9 mouse cellular contexts compared by ENCODE assay signal in genomic region chr7:109781087-109781469, GRCm38 (mm10). TPM values are rescaled to one million over a fixed set of nuclear protein-coding genes. Genes with fewer than 3 reads are reported as not detected.
A peak's percentile ranks its signal among the peaks of the same experiment; 100 is the strongest.
DNase-seq lines count a peak whose midpoint lies in the region; ATAC-seq and TF ChIP-seq lines count a peak whose summit lies in the region.
"Had no signal": no experiment of that assay in that cellular context is flagged by ENCODE, and none has a peak within 500 bp of the region (broad histone marks: within the 10 kb centered on the region; RNA-seq: fewer than 3 reads in every experiment).

No protein-coding gene starts in this region.

- H3K79me2 ChIP-seq in heart, adult 2 months (replicated peaks; ENCODE audit: control insufficient read depth, insufficient read depth, low read length) = no peaks in the 10 kb centered on the region
- no peaks in the 10 kb centered on the region for H3K79me2 ChIP-seq in CH12.LX (replicated peaks; ENCODE audit: control insufficient read depth, extremely low read depth, insufficient read depth, poor library complexity, severe bottlenecking)

- 2% methylated on average over 24 of the region's 24 CpGs for WGBS in heart, adult 2 months
- WGBS in limb, embryonic 12.5 days = 3% methylated on average over 24 of the region's 24 CpGs
- WGBS in neural tube, embryonic 14.5 days = under 1% methylated on average over 24 of the region's 24 CpGs

- peak in 1 of 2 experiments; percentile 18 for DNase-seq in heart, adult 2 months
- no peak for DNase-seq in heart, postnatal 25 days (ENCODE audit: low spot score)
- no peak for DNase-seq in CH12.LX (ENCODE audit: extremely low read depth)
- no peak for DNase-seq in gastrocnemius, adult 18-20 months (ENCODE audit: low spot score)
- DNase-seq in kidney, postnatal 14 days = no peak

- H3K9ac ChIP-seq in heart, adult 2 months (ENCODE audit: low read depth, low read length) = no peak overlapping the region
- H3K9ac ChIP-seq in CH12.LX (ENCODE audit: insufficient read depth, low read depth) = no peak overlapping the region
- H3K9ac ChIP-seq in limb, embryonic 12.5 days (replicated peaks) = 0 out of 2 replicates have a peak overlapping the region, but pooled peaks have one; percentile 18
- H3K9ac ChIP-seq in neural tube, embryonic 14.5 days (replicated peaks; ENCODE audit: low read depth, low read length) = peak overlapping the region; percentile 51

- H3K27me3 ChIP-seq in heart, adult 2 months (ENCODE audit: control insufficient read depth, insufficient read depth, low read length) = peaks cover 5% of the 10 kb centered on the region; the same call in 1 of the 2 replicates
- H3K27me3 ChIP-seq in CH12.LX (replicated peaks) = no peaks in the 10 kb centered on the region
- peaks cover 62% of the 10 kb centered on the region for H3K27me3 ChIP-seq in limb, embryonic 12.5 days
- H3K27me3 ChIP-seq in neural tube, embryonic 14.5 days (ENCODE audit: control insufficient read depth, insufficient read depth, low read length) = peaks cover 14% of the 10 kb centered on the region

- TF ChIP-seq POLR2A in heart, adult 2 months (IDR thresholded peaks at IDR 0.05; ENCODE audit: insufficient read depth, low read depth, low read length) = no peak
- TF ChIP-seq POLR2A in CH12.LX (IDR thresholded peaks at IDR 0.05; ENCODE audit: low read depth, low read length) = no peak

- in situ Hi-C loops in CH12.LX (cut with MboI; ENCODE audit: low pct_ligation_motif_present, low pct_unique_long_range_greater_than_20kb, low sequenced_read_pairs) = no loop called here

- peak overlapping the region; percentile 50 for H3K4me3 ChIP-seq in heart, adult 2 months
- no peak overlapping the region for H3K4me3 ChIP-seq in CH12.LX (replicated peaks in 1 of 3; ENCODE audit: low read depth in 2 of 3, low read length in 2 of 3, poor library complexity in 1 of 3)
- H3K4me3 ChIP-seq in limb, embryonic 12.5 days (replicated peaks) = peak overlapping the region; percentile 53
- H3K4me3 ChIP-seq in neural tube, embryonic 14.5 days (ENCODE audit: low read depth, low read length) = peak overlapping the region; percentile 57

- peak; percentile 91 for ATAC-seq in erythroblast, adult 5-6 weeks (replicated peaks; ENCODE audit: low FRiP score, poor library complexity, severe bottlenecking)
- peak; percentile 58 for ATAC-seq in limb, embryonic 12.5 days (ENCODE audit: insufficient number of reproducible peaks, insufficient read depth, low FRiP score, low TSS enrichment, low read depth)
- peak; percentile 76; the same call in 1 of the 2 replicates for ATAC-seq in neural tube, embryonic 14.5 days (ENCODE audit: low read depth)

- H3K27ac ChIP-seq in heart, adult 2 months = no peak overlapping the region
- H3K27ac ChIP-seq in CH12.LX (ENCODE audit: insufficient read depth, low read depth) = no peak overlapping the region
- H3K27ac ChIP-seq in limb, embryonic 12.5 days = no peak overlapping the region
- H3K27ac ChIP-seq in neural tube, embryonic 14.5 days (ENCODE audit: low read depth, low read length) = no peak overlapping the region

- TF ChIP-seq CTCF in heart, adult 2 months (IDR thresholded peaks at IDR 0.05) = no peak
- no peak for TF ChIP-seq CTCF in CH12.LX (conservative IDR thresholded peaks at IDR 0.05 in 1 of 2, IDR thresholded peaks at IDR 0.05 in 1 of 2; ENCODE audit: low read depth in 2 of 2, low read length in 2 of 2)

- TF ChIP-seq RAD21 in CH12.LX (IDR thresholded peaks at IDR 0.05; ENCODE audit: low read depth, low read length) = no peak

- 0 out of 2 replicates have a peak overlapping the region, but pooled peaks have one; percentile 17 for H3K4me2 ChIP-seq in CH12.LX (ENCODE audit: insufficient read depth, low read depth, poor library complexity, severe bottlenecking)
- peak overlapping the region; percentile 97 for H3K4me2 ChIP-seq in limb, embryonic 12.5 days
- H3K4me2 ChIP-seq in neural tube, embryonic 14.5 days (ENCODE audit: low read depth, low read length) = peak overlapping the region; percentile 96

- no peak for TF ChIP-seq EP300 in heart, adult 2 months (IDR thresholded peaks at IDR 0.05; ENCODE audit: insufficient read depth, low read depth, low read length)
- TF ChIP-seq EP300 in CH12.LX (IDR thresholded peaks at IDR 0.05; ENCODE audit: low read length) = no peak

- H3K9me3 ChIP-seq in CH12.LX (replicated peaks; ENCODE audit: low read length) = no peaks in the 10 kb centered on the region
- H3K9me3 ChIP-seq in limb, embryonic 12.5 days = no peaks in the 10 kb centered on the region
- H3K9me3 ChIP-seq in neural tube, embryonic 14.5 days (ENCODE audit: control insufficient read depth, low read length) = no peaks in the 10 kb centered on the region

- dilution Hi-C loops in CH12.LX (cut with MboI; ENCODE audit: extremely low pct_ligation_motif_present, extremely low pct_unique_long_range_greater_than_20kb, low sequenced_read_pairs) = no loop called here

- no peaks in the 10 kb centered on the region for H3K36me3 ChIP-seq in heart, adult 2 months (ENCODE audit: control insufficient read depth, insufficient read depth, low read length)
- no peaks in the 10 kb centered on the region for H3K36me3 ChIP-seq in CH12.LX (replicated peaks in 1 of 2; ENCODE audit: control insufficient read depth in 1 of 2, insufficient read depth in 1 of 2, low read length in 1 of 2)
- no peaks in the 10 kb centered on the region for H3K36me3 ChIP-seq in limb, embryonic 12.5 days
- H3K36me3 ChIP-seq in neural tube, embryonic 14.5 days (ENCODE audit: control insufficient read depth, insufficient read depth, low read length) = no peaks in the 10 kb centered on the region

- intact Hi-C loops in heart, adult 2 months (cut with DNase I) = no loop called here
- intact Hi-C loops in heart, postnatal 25 days (cut with DNase I) = no loop called here

- H3K4me1 ChIP-seq in heart, adult 2 months (ENCODE audit: control insufficient read depth, insufficient read depth, low read length) = no peaks in the 10 kb centered on the region
- H3K4me1 ChIP-seq in CH12.LX (ENCODE audit: control insufficient read depth in 1 of 2, insufficient read depth in 2 of 2) = peaks cover 0 to 5% of the 10 kb centered on the region in 2 experiments; a peak in 1 of 4 replicates
- peaks cover 12% of the 10 kb centered on the region for H3K4me1 ChIP-seq in limb, embryonic 12.5 days (replicated peaks)
- H3K4me1 ChIP-seq in neural tube, embryonic 14.5 days (ENCODE audit: control insufficient read depth, insufficient read depth, low read length) = 0 out of 2 replicates have a peak, but pooled peaks cover 3% of the 10 kb centered on the region

TF ChIP-seq in CH12.LX, 34 proteins besides CTCF, POLR2A, EP300 and RAD21 (continues in another document):
- no peak for TF ChIP-seq GABPA (IDR thresholded peaks at IDR 0.05; ENCODE audit: insufficient replicate concordance, low read depth, low read length)
- TF ChIP-seq MYC (IDR thresholded peaks at IDR 0.05; ENCODE audit: low read depth, low read length) = no peak
- no peak for TF ChIP-seq MEF2A (IDR thresholded peaks at IDR 0.05; ENCODE audit: borderline replicate concordance, low read depth, low read length)

RNA-seq across cellular contexts. Expression of gene Nrip3, which starts 0.7 kb away (rescaled TPM):
- total RNA-seq in heart, adult 2 months (2021) = under 1 TPM; 0.05 to 0.36 TPM
- polyA plus RNA-seq in heart, adult 2 months (2012; rRNA removed) = 0.10 and 0.15 TPM in 2 replicates
- total RNA-seq in heart, postnatal 25 days (2021) = under 1 TPM; 0.39 to 0.45 TPM
- 0.04 TPM in 1 of 2 replicates, not detected in the other for total RNA-seq in CH12.LX (2012; rRNA removed)
- not detected in 2 replicates for total RNA-seq in CH12.LX (2014; rRNA removed)
- not detected in 2 replicates for polyA plus RNA-seq in CH12.LX (2012; ENCODE audit: insufficient read length, low read depth)
- total RNA-seq in erythroblast, adult 5-6 weeks (2015; ENCODE audit: low replicate concordance) = 10.7 and 14.0 TPM in 2 replicates
- 9.9 and 19.9 TPM in 2 replicates for total RNA-seq in erythroblast, adult 5-6 weeks (2017; ENCODE audit: low replicate concordance)
- 0.10 and 0.16 TPM in 2 replicates for polyA plus RNA-seq in limb, embryonic 12.5 days (2016; fragmentation: Nextera tagmentation; extraction: Ambion mirVana)
- 12.0 and 17.0 TPM in 2 replicates for polyA plus RNA-seq in neural tube, embryonic 14.5 days (2014; fragmentation: Nextera tagmentation; extraction: Ambion mirVana)
- total RNA-seq in gastrocnemius, adult 18-20 months (2021) = under 1 TPM; 0.09 to 0.31 TPM

RNA-seq across cellular contexts. Expression of gene Tmem9b, which starts 28.4 kb away (rescaled TPM):
- total RNA-seq in heart, adult 2 months (2021) = 10 to 100 TPM; 28.1 to 34.3 TPM
- polyA plus RNA-seq in heart, adult 2 months (2012; rRNA removed) = 35.4 and 61.2 TPM in 2 replicates
- total RNA-seq in heart, postnatal 25 days (2021) = 10 to 100 TPM; 28.5 to 31.3 TPM
- 24.8 and 26.6 TPM in 2 replicates for total RNA-seq in CH12.LX (2012; rRNA removed)
- 35.6 and 40.3 TPM in 2 replicates for total RNA-seq in CH12.LX (2014; rRNA removed)
- 23.4 and 25.6 TPM in 2 replicates for polyA plus RNA-seq in CH12.LX (2012; ENCODE audit: insufficient read length, low read depth)
- total RNA-seq in erythroblast, adult 5-6 weeks (2015; ENCODE audit: low replicate concordance) = 30.7 and 31.8 TPM in 2 replicates
- total RNA-seq in erythroblast, adult 5-6 weeks (2017; ENCODE audit: low replicate concordance) = 13.0 and 18.7 TPM in 2 replicates
- polyA plus RNA-seq in limb, embryonic 12.5 days (2016; fragmentation: Nextera tagmentation; extraction: Ambion mirVana) = 25.8 and 28.0 TPM in 2 replicates
- polyA plus RNA-seq in neural tube, embryonic 14.5 days (2014; fragmentation: Nextera tagmentation; extraction: Ambion mirVana) = 147 and 168 TPM in 2 replicates
- total RNA-seq in gastrocnemius, adult 18-20 months (2021) = 10 to 100 TPM; 28.8 to 29.0 TPM

RNA-seq across cellular contexts. Expression of gene Ascl3, which starts 49.6 kb away (rescaled TPM):
- not detected for total RNA-seq in heart, adult 2 months (2021)
- not detected in 2 replicates for polyA plus RNA-seq in heart, adult 2 months (2012; rRNA removed)
- total RNA-seq in heart, postnatal 25 days (2021) = not detected
- total RNA-seq in CH12.LX (2012; rRNA removed) (not detected in 2 replicates), CH12.LX (2014; rRNA removed) (not detected in 2 replicates)
- not detected in 2 replicates for polyA plus RNA-seq in CH12.LX (2012; ENCODE audit: insufficient read length, low read depth)
- total RNA-seq in erythroblast, adult 5-6 weeks (2015; ENCODE audit: low replicate concordance) = not detected in 2 replicates
- total RNA-seq in erythroblast, adult 5-6 weeks (2017; ENCODE audit: low replicate concordance) = not detected in 2 replicates
- polyA plus RNA-seq in limb, embryonic 12.5 days (2016; fragmentation: Nextera tagmentation; extraction: Ambion mirVana) = not detected in 2 replicates
- polyA plus RNA-seq in neural tube, embryonic 14.5 days (2014; fragmentation: Nextera tagmentation; extraction: Ambion mirVana) = 0.42 TPM in 1 of 2 replicates, not detected in the other
- not detected for total RNA-seq in gastrocnemius, adult 18-20 months (2021)
- total RNA-seq: layer of hippocampus, postnatal 14 days had no signal

RNA-seq across cellular contexts. Expression of gene BC051019, which starts 57.4 kb away (rescaled TPM):
- not detected for total RNA-seq in heart, adult 2 months (2021)
- 1.5 TPM in 1 of 2 replicates, not detected in the other for polyA plus RNA-seq in heart, adult 2 months (2012; rRNA removed)
- total RNA-seq in heart, postnatal 25 days (2021) = not detected
- total RNA-seq in CH12.LX (2012; rRNA removed) (not detected in 2 replicates), CH12.LX (2014; rRNA removed) (0.17 TPM in 1 of 2 replicates, not detected in the other)
- 0.33 TPM in 2 replicates for polyA plus RNA-seq in CH12.LX (2012; ENCODE audit: insufficient read length, low read depth)
- not detected in 2 replicates for total RNA-seq in erythroblast, adult 5-6 weeks (2015; ENCODE audit: low replicate concordance)
- total RNA-seq in erythroblast, adult 5-6 weeks (2017; ENCODE audit: low replicate concordance) = not detected in 2 replicates
- 0.13 and 0.23 TPM in 2 replicates for polyA plus RNA-seq in limb, embryonic 12.5 days (2016; fragmentation: Nextera tagmentation; extraction: Ambion mirVana)
- polyA plus RNA-seq in neural tube, embryonic 14.5 days (2014; fragmentation: Nextera tagmentation; extraction: Ambion mirVana) = not detected in 2 replicates
- not detected for total RNA-seq in gastrocnemius, adult 18-20 months (2021)

Comparison
In these comparisons a context has a peak if more than half of its experiments do, and no peak if none do; other contexts are left out.
1. H3K4me3 ChIP-seq: peak in heart, adult 2 months (single experiment), limb, embryonic 12.5 days (single experiment) and neural tube, embryonic 14.5 days (single experiment); none in CH12.LX (0 of 3).
2. H3K9ac ChIP-seq: peak in limb, embryonic 12.5 days (single experiment) and neural tube, embryonic 14.5 days (single experiment); none in heart, adult 2 months (single experiment) and CH12.LX (single experiment).
3. H3K4me2 ChIP-seq: peak in every context shown above with its lines; median percentile 97 in limb, embryonic 12.5 days; 96 in neural tube, embryonic 14.5 days; 17 in CH12.LX.
4. RNA of gene Nrip3, which starts 0.7 kb away (total RNA-seq): 9.9 to 19.9 TPM in erythroblast, adult 5-6 weeks; 0.39 to 0.45 TPM in heart, postnatal 25 days, 0.05 to 0.36 TPM in heart, adult 2 months, 0.09 to 0.31 TPM in gastrocnemius, adult 18-20 months and 0.04 TPM in CH12.LX; every median in the first group is over 4 times any median in the second.
5. Peak in every context shown above with its lines, with median percentiles within 50 percentile points of each other: ATAC-seq.